Mouse (Mus musculus) thymus, postnatal 14 days (tissue): ENCODE measurements at regions not wholly inside any gene's neighbourhood (a gene's known extent, or its start where the extent isn't known, plus 50 kb on each side); places are given as distances from the start of the nearest gene placed in this dataset.

Experiments used
- DNase-seq: peaks from one replicate; pipeline ENCODE4 v3.0.0; 2021

GRCm38 (mm10) chr9:31971801-31972628, 58.8 kb upstream of the Barx2 start:
- peak; percentile 39 for DNase-seq

GRCm38 (mm10) chr9:31972629-31972993, 59.3 kb upstream of the Barx2 start:
- DNase-seq = no peak

- no peak for DNase-seq
Measured at GRCm38 (mm10) chr9:31976191-31976590, 62.9 kb upstream of the Barx2 start.

DNA sequence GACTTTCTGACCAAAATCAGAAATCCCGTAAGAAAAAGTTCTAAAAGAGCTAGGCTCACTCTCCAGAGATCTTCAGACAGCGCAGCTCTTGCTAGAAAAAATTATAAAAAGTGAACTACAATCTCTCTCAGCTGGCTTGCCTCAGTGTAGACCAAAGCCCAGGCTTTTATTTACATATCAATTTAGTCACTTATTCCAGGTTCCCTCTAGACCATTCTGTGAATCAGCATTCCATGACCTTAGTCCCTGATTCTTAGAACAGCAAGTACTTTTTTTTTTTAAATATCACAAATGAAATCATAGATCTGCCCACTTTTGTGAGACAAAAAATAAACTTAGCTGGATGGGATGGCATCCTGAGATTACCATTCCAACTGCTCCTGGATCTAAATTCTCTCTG, 64.8 kb upstream of the Barx2 start:
- no peak for DNase-seq

GRCm38 (mm10) chr9:31979211-31979610, 65.9 kb upstream of the Barx2 start:
- no peak for DNase-seq

GRCm38 (mm10) chr9:31980459-31980858, 67.2 kb upstream of the Barx2 start:
- no peak for DNase-seq

DNA sequence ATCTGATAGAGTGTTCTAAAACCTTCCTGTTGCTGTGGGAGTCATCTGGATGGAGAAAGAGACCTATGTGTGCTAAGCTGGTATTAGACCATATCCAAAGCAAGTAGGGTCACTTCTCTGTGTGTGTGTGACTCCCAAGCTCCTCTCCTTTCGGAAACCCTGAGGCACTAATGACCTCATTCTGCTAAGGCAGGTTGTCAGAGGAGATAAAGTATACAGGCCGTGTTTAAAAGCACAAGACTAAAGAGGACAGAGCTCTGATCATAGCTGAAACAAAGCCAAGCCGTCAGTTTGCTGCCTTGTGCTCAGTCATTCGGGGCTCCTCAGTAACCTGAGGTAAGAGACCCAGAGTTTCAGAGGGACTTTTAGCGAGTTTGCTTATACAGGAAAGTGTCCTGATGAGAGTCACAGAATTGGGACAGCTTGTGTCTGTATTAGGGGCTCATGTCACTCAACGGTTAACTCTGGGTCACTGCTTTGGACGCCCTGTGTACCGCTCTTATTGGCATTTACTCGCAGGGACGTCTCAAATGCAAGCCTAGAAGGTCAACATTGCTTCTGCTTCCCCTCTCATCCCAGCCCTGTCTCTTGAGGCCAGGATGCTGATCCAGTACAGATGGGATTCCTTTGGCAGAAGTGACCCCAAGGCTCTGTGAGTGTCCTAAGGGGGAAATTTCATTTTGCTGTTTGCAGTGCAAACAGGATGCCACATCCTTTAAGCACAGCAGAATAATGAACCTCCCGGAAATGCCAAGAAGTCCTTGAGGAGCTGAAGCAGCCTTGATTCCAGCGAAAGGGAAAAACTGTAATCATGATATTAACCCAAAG, 70.7 kb upstream of the Barx2 start:
- no peak for DNase-seq

GRCm38 (mm10) chr9:31988826-31989225, 75.6 kb upstream of the Barx2 start:
- DNase-seq = no peak

GRCm38 (mm10) chr9:31989581-31990360, 76.5 kb upstream of the Barx2 start:
- DNase-seq = no peak

GRCm38 (mm10) chr9:31990456-31990855, 77.2 kb upstream of the Barx2 start:
- DNase-seq = no peak

DNA sequence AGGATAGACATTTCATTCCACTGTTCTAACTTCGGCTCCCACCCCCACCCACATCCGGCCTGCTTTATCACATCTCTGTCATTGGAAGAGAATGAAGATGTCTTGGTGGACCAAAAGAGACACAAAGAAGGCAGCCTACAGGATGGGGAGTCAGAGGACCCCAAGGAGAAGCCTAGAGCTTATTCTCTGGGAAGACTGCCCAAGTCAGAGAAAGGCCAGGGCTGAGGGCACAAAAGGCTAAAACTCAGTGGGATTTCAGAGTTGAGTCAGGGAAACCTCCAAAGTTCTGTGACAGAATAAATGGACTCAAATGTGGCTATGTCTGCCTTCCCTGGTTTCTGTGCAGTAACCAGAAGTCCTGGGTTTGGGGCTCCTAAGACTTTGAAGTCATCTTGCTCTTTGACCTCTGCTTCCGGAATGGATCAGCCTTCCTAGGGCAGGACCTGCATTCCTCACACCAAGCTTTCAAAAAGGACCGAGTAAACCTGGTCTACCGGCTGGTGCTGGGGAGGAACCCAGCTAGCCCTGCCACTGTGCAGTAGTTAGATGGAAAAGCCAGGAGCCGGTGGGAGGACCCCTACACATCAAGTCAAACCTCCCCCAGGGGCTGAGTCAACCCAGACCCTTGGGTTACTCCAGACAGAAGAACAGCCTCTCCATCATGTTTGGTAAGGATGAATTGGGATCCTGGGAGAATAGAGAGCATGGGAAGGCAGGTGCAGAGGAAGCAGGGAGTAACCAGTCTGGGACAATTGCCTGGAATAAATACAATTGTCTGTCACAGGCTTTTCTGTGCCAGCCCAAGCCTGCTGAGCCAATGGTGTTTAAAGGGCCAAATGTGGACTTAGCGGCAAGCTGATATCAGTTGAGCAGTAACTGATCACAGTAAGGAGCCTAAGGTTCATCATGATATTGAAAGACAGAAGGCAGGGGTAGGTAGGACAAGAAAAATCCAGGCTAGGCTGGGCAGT, 80.7 kb upstream of the Barx2 start:
- DNase-seq = no peak

GRCm38 (mm10) chr9:31995101-31995500, 81.8 kb upstream of the Barx2 start:
- DNase-seq = no peak

GRCm38 (mm10) chr9:31995700-31996099, 82.4 kb upstream of the Barx2 start:
- no peak for DNase-seq

DNA sequence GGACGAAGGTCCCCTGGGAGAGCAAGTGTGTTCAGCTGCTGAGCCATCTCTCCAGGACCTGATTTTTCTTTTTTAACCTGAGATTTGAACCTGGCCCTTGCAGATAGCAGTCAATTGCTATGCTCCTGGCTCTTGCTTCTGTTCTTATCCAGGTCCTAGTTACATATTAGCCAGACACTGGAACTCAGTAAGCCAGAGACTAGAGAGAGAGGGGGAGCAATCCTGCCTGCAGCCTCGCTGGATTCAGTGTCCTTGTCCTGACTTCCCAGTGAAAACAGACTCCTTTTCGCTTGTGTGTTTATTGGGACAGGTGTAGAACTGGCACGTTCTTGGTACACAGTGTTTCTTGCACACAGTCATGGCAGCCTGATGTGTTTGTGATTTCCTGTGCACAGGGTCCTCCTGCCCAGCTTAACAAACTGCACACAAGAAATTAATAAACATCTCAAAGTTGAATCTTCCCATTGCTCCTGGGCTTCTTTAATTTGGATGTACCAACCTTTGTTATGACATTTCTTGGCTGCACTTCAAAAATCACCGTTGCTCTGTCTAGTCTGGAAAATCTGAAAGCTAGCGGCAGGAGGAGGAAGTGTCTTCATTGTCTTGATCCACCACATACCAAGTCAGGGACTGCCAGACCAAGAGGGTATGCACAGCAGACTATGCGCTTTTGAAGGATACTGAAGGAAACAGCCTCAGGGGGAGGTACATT, 83.4 kb upstream of the Barx2 start:
- DNase-seq = no peak

GRCm38 (mm10) chr9:31997178-31998097, 84.2 kb upstream of the Barx2 start:
- peak; percentile 3 for DNase-seq

GRCm38 (mm10) chr9:31998488-31999280, 85.4 kb upstream of the Barx2 start:
- DNase-seq = no peak

DNA sequence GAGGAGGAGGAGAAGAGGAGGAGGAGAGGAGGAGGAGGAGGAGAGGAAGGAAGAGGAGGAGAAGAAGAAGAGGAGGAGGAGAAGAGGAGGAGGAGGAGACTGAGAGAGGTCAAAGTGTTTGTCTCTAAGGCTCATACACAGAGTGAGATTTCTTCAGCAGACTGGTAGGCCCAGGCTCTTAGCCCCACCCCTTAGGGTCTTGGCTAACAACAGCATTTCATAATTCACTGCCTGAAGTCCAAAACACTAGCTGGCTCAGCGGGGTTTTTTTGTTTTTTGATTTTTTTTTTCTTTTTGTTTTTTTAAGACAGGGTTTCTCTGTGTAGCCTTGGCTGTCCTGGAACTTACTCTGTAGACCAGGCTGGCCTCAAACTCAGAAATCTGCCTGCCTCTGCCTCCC, 86.5 kb upstream of the Barx2 start:
- DNase-seq = no peak

- DNase-seq = no peak
Measured at GRCm38 (mm10) chr9:32002924-32003323, 89.7 kb upstream of the Barx2 start.

- no peak for DNase-seq
Measured at GRCm38 (mm10) chr9:32003730-32004129, 90.5 kb upstream of the Barx2 start.
